Mouse (Mus musculus): ENCODE results near the gene Gm21366. TPM values are rescaled to one million over a fixed set of nuclear protein-coding genes. Genes with fewer than 3 reads are reported as not detected.
"Not testable (repeated sequence)": the region's sequence is repeated elsewhere in the genome, so short reads cannot be mapped to it uniquely, and the experiment has no call there.

Gm21366 gene
- not detected in 2 replicates for polyA plus RNA-seq (2016; fragmentation: Nextera tagmentation; extraction: Ambion mirVana)

GRCm38 (mm10) chrY:22861156-22861555 is at the start of gene Gm21366:
TSS of gene Gm21366 (minus strand) at chrY:22861256.
- H3K27me3 ChIP-seq (ENCODE audit: insufficient read depth, poor library complexity, severe bottlenecking); H3K4me3 ChIP-seq; H3K36me3 ChIP-seq; DNase-seq (ENCODE audit: low spot score); H3K4me1 ChIP-seq (replicated peaks); H3K27ac ChIP-seq; H3K9me3 ChIP-seq: not testable (repeated sequence)
- WGBS: no CpG with 5 or more reads among the region's 6 CpGs

All from hindbrain, embryonic 10.5 days (tissue).